Mouse (Mus musculus): ENCODE measurements around the gene Mogs. TPM values are rescaled to one million over a fixed set of nuclear protein-coding genes. Genes with fewer than 3 reads are reported as not detected.

The Mogs gene
- total and polyA plus RNA-seq, 3 experiments = 57.2 to 78.9 (median 77.3) TPM

DNA sequence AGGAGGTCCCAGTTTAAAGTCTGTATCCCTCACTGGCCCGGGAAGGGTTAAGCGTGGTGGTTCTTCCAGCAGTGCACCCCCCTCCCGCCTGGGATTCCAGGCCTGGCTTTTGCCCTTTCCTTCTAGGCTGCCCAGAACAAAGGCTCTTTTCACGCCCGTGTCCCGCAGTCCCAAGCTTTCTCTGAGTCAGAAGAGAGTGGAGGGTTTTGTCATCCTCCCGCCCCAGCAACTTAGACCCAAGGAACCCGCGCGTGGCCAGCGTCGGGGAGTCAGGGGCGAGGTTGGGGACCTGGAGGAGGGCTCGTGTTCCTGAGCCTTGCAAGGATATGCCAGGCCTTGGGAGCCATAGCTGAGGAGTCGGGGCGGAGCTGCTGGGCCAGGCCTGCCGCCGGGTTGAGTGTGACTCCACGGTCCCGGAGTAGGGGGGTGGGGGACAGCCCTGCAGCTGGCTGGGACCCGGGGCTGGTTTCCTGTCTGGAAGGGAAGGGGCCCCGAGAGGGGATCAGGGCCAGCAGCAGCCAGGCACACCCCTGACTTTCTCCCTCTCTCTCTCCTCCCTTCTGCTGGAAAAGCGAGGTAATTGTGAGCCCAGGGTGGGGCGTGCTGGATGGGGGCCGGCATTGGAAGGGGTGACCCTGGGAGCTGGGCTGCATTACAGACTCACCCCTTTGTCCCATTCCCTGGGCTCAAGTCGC lies 21.7 kb downstream of the Mogs start:
- no peak overlapping the region for H3K4me2 ChIP-seq (ENCODE audit: insufficient read depth, low read depth, poor library complexity, severe bottlenecking)
- peaks cover 7 to 31% of the 10 kb centered on the region in 2 experiments; a peak in 3 of 4 replicates for H3K4me1 ChIP-seq (ENCODE audit: control insufficient read depth in 1 of 2, insufficient read depth in 2 of 2)
- no peak for DNase-seq (ENCODE audit: extremely low read depth)
- in situ Hi-C loops (cut with MboI; ENCODE audit: low pct_ligation_motif_present, low pct_unique_long_range_greater_than_20kb, low sequenced_read_pairs) = no loop called here
- H3K4me3 ChIP-seq (replicated peaks in 1 of 3; ENCODE audit: low read depth in 2 of 3, low read length in 2 of 3, poor library complexity in 1 of 3) = peak overlapping the region in 2 of 3 experiments; percentile 13 to 19
- H3K79me2 ChIP-seq (replicated peaks; ENCODE audit: control insufficient read depth, extremely low read depth, insufficient read depth, poor library complexity, severe bottlenecking) = no peaks in the 10 kb centered on the region
- no peaks in the 10 kb centered on the region for H3K36me3 ChIP-seq (replicated peaks in 1 of 2; ENCODE audit: control insufficient read depth in 1 of 2, insufficient read depth in 1 of 2, low read length in 1 of 2)
- no peak overlapping the region for H3K27ac ChIP-seq (ENCODE audit: insufficient read depth, low read depth)
- TF ChIP-seq MYC (IDR thresholded peaks at IDR 0.05; ENCODE audit: low read depth, low read length) = no peak
- no peak for TF ChIP-seq MAX (IDR thresholded peaks at IDR 0.05; ENCODE audit: low read length)
- TF ChIP-seq BHLHE40 (IDR thresholded peaks at IDR 0.05; ENCODE audit: low read depth, low read length) = no peak
- TF ChIP-seq EP300 (IDR thresholded peaks at IDR 0.05; ENCODE audit: low read length) = no peak
- no peak for TF ChIP-seq ZKSCAN1 (IDR thresholded peaks at IDR 0.05; ENCODE audit: borderline replicate concordance, low read depth, low read length)
- TF ChIP-seq IRF4 (IDR thresholded peaks at IDR 0.05; ENCODE audit: low read depth, low read length) = no peak
- no peak for TF ChIP-seq RCOR1 (conservative IDR thresholded peaks at IDR 0.05; ENCODE audit: low read depth, low read length)
- no peak for TF ChIP-seq TBP (conservative IDR thresholded peaks at IDR 0.05; ENCODE audit: low read depth, low read length)
- TF ChIP-seq SMC3 (IDR thresholded peaks at IDR 0.05; ENCODE audit: low read depth, low read length) = no peak
- no peak for TF ChIP-seq NELFE (IDR thresholded peaks at IDR 0.05; ENCODE audit: low read depth, low read length)
- no peak for TF ChIP-seq MAZ (IDR thresholded peaks at IDR 0.05; ENCODE audit: low read depth, low read length)
- no peak for TF ChIP-seq UBTF (IDR thresholded peaks at IDR 0.05; ENCODE audit: low read depth, low read length)
- TF ChIP-seq TCF12 (IDR thresholded peaks at IDR 0.05; ENCODE audit: low read depth, low read length) = no peak
- dilution Hi-C loops (cut with MboI; ENCODE audit: extremely low pct_ligation_motif_present, extremely low pct_unique_long_range_greater_than_20kb, low sequenced_read_pairs) = no loop called here
- no peak overlapping the region for H3K9ac ChIP-seq (ENCODE audit: insufficient read depth, low read depth)
- H3K9me3 ChIP-seq (replicated peaks; ENCODE audit: low read length) = no peaks in the 10 kb centered on the region
- peaks cover 2% of the 10 kb centered on the region for H3K27me3 ChIP-seq (replicated peaks)

DNA sequence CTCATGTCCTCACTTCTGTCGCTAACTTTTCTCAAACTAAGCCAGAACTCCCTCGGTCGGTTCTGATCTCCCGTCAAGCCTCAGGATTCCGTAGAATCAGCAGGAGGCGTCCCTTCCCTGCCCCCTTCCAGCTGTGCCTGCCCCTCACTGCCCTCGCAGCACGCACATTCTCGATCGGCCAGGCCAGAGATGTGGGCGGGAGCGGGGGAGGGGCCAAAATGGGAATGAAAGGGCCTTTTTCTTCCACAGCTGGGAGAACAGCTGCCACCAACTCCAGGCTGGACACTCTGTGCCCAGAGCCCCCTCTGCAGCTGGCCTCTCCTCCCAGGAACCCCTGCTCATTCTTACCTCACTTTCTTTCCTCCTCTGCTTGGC lies 22.3 kb downstream of the Mogs start:
- dilution Hi-C loops (cut with MboI; ENCODE audit: extremely low pct_ligation_motif_present, extremely low pct_unique_long_range_greater_than_20kb, low sequenced_read_pairs) = no loop called here
- no peak for DNase-seq (ENCODE audit: extremely low read depth)

More for the DNA sequence above, 22.3 kb downstream of the Mogs start:
- in situ Hi-C loops (cut with MboI; ENCODE audit: low pct_ligation_motif_present, low pct_unique_long_range_greater_than_20kb, low sequenced_read_pairs) = no loop called here
- Histone ChIP-seq H3K36me3 (replicated peaks in 1 of 2; ENCODE audit: control insufficient read depth in 1 of 2, insufficient read depth in 1 of 2, low read length in 1 of 2) (no peaks in the 10 kb centered on the region), H3K27me3 (replicated peaks) (peaks cover 2% of the 10 kb centered on the region), H3K4me3 (replicated peaks in 1 of 3; ENCODE audit: low read depth in 2 of 3, low read length in 2 of 3, poor library complexity in 1 of 3) (peak overlapping the region in 2 of 3 experiments; percentile 19 to 28), H3K79me2 (replicated peaks; ENCODE audit: control insufficient read depth, extremely low read depth, insufficient read depth, poor library complexity, severe bottlenecking) (no peaks in the 10 kb centered on the region), H3K4me2 (ENCODE audit: insufficient read depth, low read depth, poor library complexity, severe bottlenecking) (no peak overlapping the region), H3K9me3 (replicated peaks; ENCODE audit: low read length) (no peaks in the 10 kb centered on the region), H3K9ac (ENCODE audit: insufficient read depth, low read depth) (no peak overlapping the region), H3K4me1 (ENCODE audit: control insufficient read depth in 1 of 2, insufficient read depth in 2 of 2) (peaks cover 9 to 31% of the 10 kb centered on the region in 2 experiments; a peak in 3 of 4 replicates), H3K27ac (ENCODE audit: insufficient read depth, low read depth) (no peak overlapping the region)
- TF ChIP-seq NRF1 (IDR thresholded peaks at IDR 0.05; ENCODE audit: low read depth, low read length) (no peak), ELF1 (IDR thresholded peaks at IDR 0.05; ENCODE audit: low read depth, low read length) (no peak), RCOR1 (conservative IDR thresholded peaks at IDR 0.05; ENCODE audit: low read depth, low read length) (no peak), PAX5 (IDR thresholded peaks at IDR 0.05; ENCODE audit: low read length) (no peak), EP300 (IDR thresholded peaks at IDR 0.05; ENCODE audit: low read length) (no peak), MEF2A (IDR thresholded peaks at IDR 0.05; ENCODE audit: borderline replicate concordance, low read depth, low read length) (no peak), BHLHE40 (IDR thresholded peaks at IDR 0.05; ENCODE audit: low read depth, low read length) (no peak), ZMIZ1 (IDR thresholded peaks at IDR 0.05; ENCODE audit: low read depth, low read length) (no peak), USF1 (IDR thresholded peaks at IDR 0.05; ENCODE audit: low read depth, low read length) (no peak), ZC3H11A (IDR thresholded peaks at IDR 0.05; ENCODE audit: low read depth, low read length) (no peak)

All from CH12.LX (cell line).